Mouse (Mus musculus) embryo, embryonic 9.5 days (tissue): Measurements from ENCODE around the gene Pcsk4.
A peak's percentile ranks its signal among the peaks of the same experiment; 100 is the strongest.
"Not testable (repeated sequence)": the region's sequence is repeated elsewhere in the genome, so short reads cannot be mapped to it uniquely, and the experiment has no call there.

Experiments
- DNase-seq: peaks from one replicate; pipeline ENCODE4 v3.0.0-alpha.2; 2017; ENCODE audit errors: extremely low spot score

The Pcsk4 gene

GRCm38 (mm10) chr10:80348244-80348781 lies 19.0 kb upstream of the Pcsk4 start, which contains the start of gene Adamtsl5:
Gene Adamtsl5 (minus strand): TSS chr10:80348412.
- DNase-seq: peak; percentile 74

- no peak for DNase-seq
Measured at GRCm38 (mm10) chr10:80347514-80347967, 18.2 kb upstream of the Pcsk4 start.

GRCm38 (mm10) chr10:80345929-80346328 lies 16.6 kb upstream of the Pcsk4 start:
- not testable (repeated sequence) for DNase-seq

DNA sequence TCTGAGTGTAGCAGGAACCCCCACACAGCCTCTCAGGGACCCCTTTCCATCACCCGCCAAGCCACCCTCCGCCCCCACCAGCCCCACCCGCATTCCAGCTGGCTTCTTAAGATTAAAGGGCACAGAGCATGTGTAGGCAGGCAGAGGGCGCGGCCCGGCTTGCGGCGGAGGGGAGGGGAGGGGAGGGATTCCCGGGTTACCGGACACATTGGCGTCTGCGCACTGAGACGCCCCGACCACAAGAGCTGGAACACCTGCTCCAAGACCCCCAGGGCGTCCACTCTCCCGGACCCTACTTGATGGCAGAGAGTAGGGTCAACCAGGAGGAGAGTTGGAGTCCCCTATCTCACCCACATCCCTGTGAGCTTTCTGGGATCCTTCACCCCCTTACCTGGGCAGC lies 15.8 kb upstream of the Pcsk4 start:
- DNase-seq: no peak

- no peak for DNase-seq
Measured at GRCm38 (mm10) chr10:80344131-80344661, 14.9 kb upstream of the Pcsk4 start.

DNA sequence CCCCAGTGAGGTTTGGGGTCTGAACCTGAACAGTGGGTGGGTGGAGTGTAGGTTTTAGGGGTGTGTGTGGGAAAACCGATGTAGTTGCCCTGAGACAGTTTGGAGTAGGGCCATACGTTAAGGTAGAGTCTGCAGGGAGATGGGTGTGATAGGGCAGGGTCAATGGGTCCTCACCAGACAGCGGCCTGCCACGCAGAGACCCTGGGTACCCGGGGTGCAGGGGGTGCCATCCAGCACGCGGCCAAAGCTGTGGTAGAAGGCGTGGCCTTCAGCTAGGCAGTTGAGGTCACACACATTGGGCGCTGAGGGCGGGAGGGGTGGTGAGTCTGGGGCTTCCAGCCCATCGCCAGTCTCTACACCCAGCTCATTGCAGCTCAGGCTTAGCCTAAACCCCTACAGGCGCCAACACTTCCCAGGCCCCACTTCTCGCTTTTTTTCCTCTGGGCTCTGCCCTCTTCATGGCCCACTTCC lies 14.2 kb upstream of the Pcsk4 start:
- DNase-seq: no peak

DNA sequence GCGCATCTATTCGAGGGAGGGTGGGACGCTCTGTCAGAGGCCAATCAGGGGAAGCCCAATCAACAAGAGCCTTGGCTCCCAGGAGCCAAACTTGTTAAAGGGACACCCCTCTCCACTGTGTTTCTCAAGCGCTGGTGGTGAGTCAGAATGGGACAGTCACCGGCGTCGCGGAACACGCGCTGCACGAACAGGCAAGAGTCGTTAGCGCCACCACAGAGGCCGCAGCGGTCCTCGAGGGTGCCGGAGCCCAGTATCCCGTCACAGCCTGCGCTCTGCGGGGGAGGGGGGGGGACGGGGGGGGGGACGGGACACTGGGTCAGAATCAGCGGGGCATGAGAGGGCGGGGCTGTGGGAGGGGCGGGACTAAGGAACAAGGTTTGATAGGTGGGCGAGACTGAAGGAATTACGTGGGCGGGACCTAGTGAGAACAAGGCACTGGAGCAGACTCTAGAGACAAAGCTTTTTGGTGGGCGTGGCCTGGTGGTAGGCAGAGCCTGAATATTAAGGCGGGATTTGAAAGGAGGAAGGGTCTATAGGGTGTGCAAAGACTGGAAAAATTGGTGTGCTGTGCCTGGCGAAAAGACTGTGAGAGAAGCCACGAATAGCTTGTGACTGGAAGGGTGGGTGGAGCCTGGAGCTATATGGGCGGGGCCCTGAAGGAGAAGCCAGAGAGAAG lies 13.6 kb upstream of the Pcsk4 start:
- peak; percentile 74 for DNase-seq

- DNase-seq: no peak
Measured at GRCm38 (mm10) chr10:80342305-80342748, 13.0 kb upstream of the Pcsk4 start.

DNA sequence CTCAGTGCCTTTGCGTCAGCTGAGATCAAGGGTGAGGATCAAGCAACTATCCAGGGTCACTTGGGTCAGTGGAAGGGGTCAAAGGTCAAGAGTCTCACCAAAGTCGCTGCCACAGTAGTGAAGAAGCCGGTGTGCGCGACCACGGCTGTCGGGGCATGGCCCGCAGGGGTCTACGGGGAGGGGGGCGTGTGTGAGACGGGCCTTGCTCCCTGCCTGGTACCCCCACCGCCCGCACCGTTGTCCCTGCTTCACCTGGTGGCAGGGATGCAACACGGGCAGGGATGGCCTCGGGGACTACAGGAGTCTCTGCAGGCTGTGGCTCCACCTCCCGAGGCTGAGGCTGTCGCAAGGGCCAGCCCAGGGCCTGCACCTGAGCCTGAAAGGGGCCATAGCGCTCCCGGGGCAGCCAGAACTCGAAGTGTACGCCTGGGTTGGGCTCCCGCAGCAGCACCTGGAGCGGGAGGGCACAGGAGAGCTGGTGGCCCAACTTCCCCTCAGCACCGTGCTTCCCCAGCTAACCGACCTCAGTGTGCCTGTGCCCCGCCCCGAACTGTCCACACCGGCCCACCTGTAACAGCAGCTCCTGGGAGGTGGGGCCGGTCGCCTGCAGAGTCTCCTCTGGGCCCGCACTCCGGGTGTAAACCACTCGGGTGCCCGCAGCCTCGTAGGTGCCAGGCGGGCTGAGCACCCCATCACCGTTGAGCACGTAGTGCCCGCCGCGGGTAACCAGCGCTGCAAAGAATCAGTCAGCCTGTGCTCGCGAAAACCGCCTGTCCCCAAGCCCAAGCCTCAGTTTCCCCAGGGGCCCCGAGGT lies 12.4 kb upstream of the Pcsk4 start:
- DNase-seq: no peak

GRCm38 (mm10) chr10:80341026-80341425 lies 11.7 kb upstream of the Pcsk4 start:
- no peak for DNase-seq

- DNase-seq: peak; percentile 84
Measured at GRCm38 (mm10) chr10:80339941-80340750, 10.8 kb upstream of the Pcsk4 start.

DNA sequence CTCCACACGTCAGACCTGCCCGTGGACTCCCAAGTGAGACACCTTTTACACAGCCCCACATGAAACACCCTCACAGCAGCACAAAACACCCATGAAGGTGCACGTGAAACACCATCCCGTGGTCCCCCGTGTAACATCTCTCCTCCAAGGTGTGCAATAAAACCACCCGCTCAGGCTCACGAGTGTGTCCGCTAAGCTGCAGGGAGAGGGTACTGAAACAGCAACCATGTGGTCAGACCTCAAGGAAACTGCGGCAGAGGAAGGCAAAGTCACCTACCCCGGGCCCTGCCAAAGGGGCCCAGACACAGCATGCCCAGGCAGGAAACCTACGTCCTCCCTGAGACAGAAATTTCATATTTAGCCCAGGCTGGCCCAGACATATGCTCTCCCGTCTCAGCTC lies 7.0 kb upstream of the Pcsk4 start:
- no peak for DNase-seq

DNA sequence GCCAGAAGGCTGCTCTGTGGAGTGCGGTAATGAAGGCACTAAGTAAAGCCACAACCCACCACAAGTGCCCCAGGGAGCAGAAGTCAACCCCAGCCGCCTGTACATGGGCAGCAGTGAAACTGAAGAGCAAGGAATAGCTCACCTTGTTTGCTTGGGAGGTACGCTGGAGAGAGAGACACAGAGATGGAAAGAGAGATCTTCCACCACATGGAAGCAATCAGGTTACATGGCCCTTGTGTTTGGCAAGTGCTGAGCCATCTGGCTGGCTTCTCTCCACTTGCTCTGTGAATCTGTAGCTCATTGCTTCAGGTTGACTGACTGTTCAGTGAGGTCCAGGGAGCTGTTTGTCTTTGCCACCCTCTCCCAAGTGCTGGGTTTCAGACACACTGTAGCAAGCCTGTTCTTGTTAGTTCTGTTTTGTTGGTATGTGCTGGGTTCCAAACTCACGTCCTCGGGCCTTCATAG lies 3.3 kb upstream of the Pcsk4 start:
- DNase-seq: no peak

- DNase-seq: no peak
Measured at GRCm38 (mm10) chr10:80331636-80332524, 2.6 kb upstream of the Pcsk4 start.

- DNase-seq: no peak
Measured at GRCm38 (mm10) chr10:80330888-80331287, 1.6 kb upstream of the Pcsk4 start.

DNA sequence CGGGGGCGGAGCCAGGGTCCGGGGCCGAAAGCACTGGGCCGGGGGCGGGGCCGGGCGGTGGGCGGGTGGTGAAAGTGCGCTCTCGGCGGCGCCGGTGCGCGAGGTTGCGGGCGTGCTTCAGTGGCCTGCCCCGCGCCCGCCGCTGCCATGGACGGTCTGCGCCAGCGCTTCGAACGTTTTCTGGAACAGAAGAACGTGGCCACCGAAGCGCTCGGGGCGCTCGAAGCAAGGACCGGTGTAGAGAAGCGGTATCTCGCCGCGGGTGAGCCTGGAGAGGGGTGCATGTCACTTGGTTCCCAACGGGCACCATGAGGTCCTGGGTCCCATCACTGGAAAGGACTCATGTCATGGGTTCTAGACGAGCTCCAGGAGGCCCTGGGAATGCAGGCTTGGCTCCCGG lies 786 bp upstream of the Pcsk4 start:
- DNase-seq: no peak

- DNase-seq: no peak
Measured at GRCm38 (mm10) chr10:80325045-80325444, 4.3 kb downstream of the Pcsk4 start.

DNA sequence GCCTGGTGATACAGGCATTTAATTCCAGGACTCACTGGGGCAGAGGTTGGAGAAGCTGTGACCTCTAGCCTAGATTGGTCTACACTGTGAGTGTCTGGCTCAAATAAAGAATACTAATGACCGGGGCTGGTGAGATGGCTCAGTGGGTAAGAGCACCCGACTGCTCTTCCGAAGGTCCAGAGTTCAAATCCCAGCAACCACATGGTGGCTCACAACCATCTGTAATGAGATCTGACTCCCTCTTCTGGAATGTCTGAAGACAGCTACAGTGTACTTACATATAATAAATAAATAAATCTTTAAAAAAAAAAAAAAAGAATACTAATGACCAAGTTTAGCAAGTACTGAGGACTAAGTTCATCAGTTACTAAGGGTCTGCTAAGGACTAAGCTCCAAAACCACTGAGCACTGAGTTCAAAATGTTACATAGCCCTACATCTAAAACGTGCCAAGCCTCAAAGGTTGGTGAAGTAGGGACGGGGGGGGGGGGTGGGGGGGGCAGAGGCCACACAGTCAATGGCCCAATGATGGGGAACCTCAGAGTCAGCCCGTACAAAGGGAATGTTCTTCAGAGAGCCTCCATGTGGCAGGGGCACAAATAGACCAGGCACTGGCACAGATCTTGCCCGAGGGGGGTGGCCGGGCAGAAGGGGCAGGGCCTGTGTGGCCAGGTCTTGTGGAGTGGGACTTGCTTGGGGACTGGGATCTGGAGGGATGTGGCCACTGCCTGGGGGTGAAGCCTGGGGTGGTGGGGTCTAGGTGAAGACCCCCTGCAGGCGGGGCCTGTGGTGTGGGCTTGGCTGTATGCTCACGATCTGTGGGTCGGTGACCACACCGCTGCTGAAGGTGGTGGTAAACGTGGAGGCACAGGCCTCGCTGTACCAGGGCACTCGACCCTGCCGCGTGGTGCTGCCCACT lies 4.9 kb downstream of the Pcsk4 start:
- DNase-seq: no peak
